ENCODE assay signal across 12 mouse cellular contexts in genomic region chr11:32297417-32297816, GRCm38 (mm10). TPM values are rescaled to one million over a fixed set of nuclear protein-coding genes. Genes with fewer than 3 reads are reported as not detected.
"Had no signal": no experiment of that assay in that cellular context is flagged by ENCODE, and none has a peak within 500 bp of the region (broad histone marks: within the 10 kb centered on the region; RNA-seq: fewer than 3 reads in every experiment).

No protein-coding gene starts in this region.

RNA-seq across cellular contexts. Expression of gene Hba-a2, which starts 1.1 kb away (rescaled TPM):
- polyA plus RNA-seq: myocyte had no signal

RNA-seq across cellular contexts. Expression of gene Hbq1a, which starts 2.5 kb away (rescaled TPM):
- total RNA-seq: monocyte, adult 5-6 weeks; neutrophil, adult 5-6 weeks had no signal
- polyA plus RNA-seq: limb, embryonic 12.5 days; midbrain, embryonic 10.5 days; testis, adult 2 months; urinary bladder, adult 2 months had no signal

RNA-seq across cellular contexts. Expression of gene Hbq1b, which starts 10.7 kb away (rescaled TPM):
- total RNA-seq: monocyte, adult 5-6 weeks had no signal
- polyA plus RNA-seq: testis, adult 2 months; urinary bladder, adult 2 months had no signal

RNA-seq across cellular contexts. Expression of gene Hba-x, which starts 21.2 kb away (rescaled TPM):
- total RNA-seq: layer of hippocampus, adult 18-20 months; layer of hippocampus, postnatal 14 days; left cerebral cortex, adult 8-10 months; left cerebral cortex, postnatal 14 days; left cerebral cortex, postnatal 4 days; monocyte, adult 5-6 weeks; neutrophil, adult 5-6 weeks had no signal
- polyA plus RNA-seq: myocyte; testis, adult 2 months had no signal
